Mouse (Mus musculus) ES-Bruce4 (cell line): ENCODE measurements around the gene H2afy2. TPM values are rescaled to one million over a fixed set of nuclear protein-coding genes. Genes with fewer than 3 reads are reported as not detected.

Experiments
- H3K27ac ChIP-seq: 2 replicates; pipeline ENCODE4 v1.5.1; 2012; ENCODE audit warnings: low read length, inconsistent platforms; ENCODE audit not compliant: insufficient read depth
- H3K27me3 ChIP-seq: 2 replicates; pipeline ENCODE4 v1.6.1; 2012; ENCODE audit warnings: mild to moderate bottlenecking, low read length, inconsistent platforms; ENCODE audit not compliant: control insufficient read depth, poor library complexity, insufficient read depth, severe bottlenecking
- H3K36me3 ChIP-seq: 2 replicates; pipeline ENCODE4 v1.6.1; 2012; ENCODE audit warnings: inconsistent platforms, mild to moderate bottlenecking, low read length, moderate library complexity; ENCODE audit not compliant: control insufficient read depth, poor library complexity, insufficient read depth, severe bottlenecking
- H3K4me1 ChIP-seq: one replicate; pipeline ENCODE4 v1.8.1; 2011; ENCODE audit warnings: low read length; ENCODE audit not compliant: control insufficient read depth, insufficient read depth
- H3K4me3 ChIP-seq: 2 replicates; pipeline ENCODE4 v1.5.1; 2011; ENCODE audit warnings: low read depth, mild to moderate bottlenecking, low read length
- H3K9ac ChIP-seq: 2 replicates; pipeline ENCODE4 v1.6.1; 2012; ENCODE audit warnings: low read depth, mild to moderate bottlenecking, inconsistent platforms; ENCODE audit not compliant: poor library complexity, severe bottlenecking
- H3K9me3 ChIP-seq: replicated peaks from 2 replicates; pipeline ENCODE4 v1.6.1; 2012; ENCODE audit warnings: mild to moderate bottlenecking, low read length, inconsistent platforms; ENCODE audit not compliant: control insufficient read depth, poor library complexity, insufficient read depth, severe bottlenecking
- CTCF ChIP-seq: IDR thresholded peaks from one replicate; pipeline ENCODE4 v1.8.1; 2011; ENCODE audit warnings: low read depth, low read length
- EP300 ChIP-seq: IDR thresholded peaks from 2 replicates; pipeline ENCODE4 v1.6.1; 2011; ENCODE audit warnings: low read depth, low read length; ENCODE audit not compliant: insufficient read depth
- POLR2A ChIP-seq: IDR thresholded peaks from one replicate; pipeline ENCODE4 v1.8.1; 2011; ENCODE audit warnings: low read length; ENCODE audit not compliant: insufficient read depth
- polyA plus RNA-seq: library from polyadenylated mRNA; stranded (reverse); fragments of >200 nt; gene quantifications from 2 replicates; pipeline ENCODE4 v1.2.4, GENCODE M21; 2011; ENCODE audit warnings: low read depth; ENCODE audit not compliant: missing spikeins, insufficient read depth, insufficient read length

The H2afy2 gene
- 16.8 and 21.6 TPM in 2 replicates for polyA plus RNA-seq

DNA sequence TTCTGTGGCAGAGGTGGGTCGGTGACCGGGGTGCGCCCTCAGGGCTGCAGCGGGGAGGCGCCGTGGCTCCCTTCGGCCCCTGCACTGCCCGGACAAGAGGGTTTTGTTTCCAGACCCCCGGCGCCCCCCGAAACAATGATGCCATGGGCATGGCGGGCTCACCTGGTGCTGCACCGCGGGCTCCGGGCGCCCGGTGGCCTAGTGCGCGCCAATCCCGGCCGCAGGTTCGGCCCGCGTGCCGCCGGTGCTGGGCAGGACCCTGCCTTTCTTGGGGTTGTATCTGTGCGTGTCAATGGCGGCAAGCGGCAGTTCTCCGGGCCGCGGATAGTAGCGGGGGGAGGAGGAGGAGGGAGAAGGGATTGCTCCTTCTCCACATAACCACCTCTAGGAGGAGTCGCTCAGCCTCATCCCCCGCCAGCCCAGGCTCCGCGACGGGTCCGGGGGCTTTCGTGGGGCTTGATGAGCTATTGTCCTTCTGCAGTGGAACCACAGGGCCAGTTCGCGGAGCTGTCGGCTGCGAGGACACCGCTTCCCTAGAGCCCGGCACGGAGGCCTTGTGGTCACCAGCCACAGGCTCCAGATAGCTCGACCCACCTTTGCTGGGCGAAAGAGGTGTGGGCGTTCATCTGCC lies at the start of gene H2afy2:
Gene H2afy2 (minus strand): TSS at position 527 of the 631 bp plus-strand sequence.
- TF ChIP-seq CTCF (peak; percentile 9), EP300 (no peak)
- Histone ChIP-seq H3K27ac (no peak within 1 kb of the TSS), H3K36me3 (no peaks in the 10 kb centered on the region), H3K4me1 (no peaks in the 10 kb centered on the region), H3K9me3 (no peaks in the 10 kb centered on the region), H3K27me3 (no peaks in the 10 kb centered on the region), H3K9ac (peak within 1 kb of the TSS; percentile 98), H3K4me3 (peak within 1 kb of the TSS; percentile 83)

GRCm38 (mm10) chr10:61832713-61833112 lies 48.8 kb upstream of the H2afy2 start:
- no peak overlapping the region for H3K27ac ChIP-seq
- H3K36me3 ChIP-seq, result no peaks in the 10 kb centered on the region
- H3K4me1 ChIP-seq, result peaks cover 8% of the 10 kb centered on the region
- no peaks in the 10 kb centered on the region for H3K27me3 ChIP-seq
- no peak overlapping the region for H3K4me3 ChIP-seq
- no peak overlapping the region for H3K9ac ChIP-seq
- no peaks in the 10 kb centered on the region for H3K9me3 ChIP-seq
- no peak for TF ChIP-seq EP300
- TF ChIP-seq CTCF, result no peak
- no peak for TF ChIP-seq POLR2A

DNA sequence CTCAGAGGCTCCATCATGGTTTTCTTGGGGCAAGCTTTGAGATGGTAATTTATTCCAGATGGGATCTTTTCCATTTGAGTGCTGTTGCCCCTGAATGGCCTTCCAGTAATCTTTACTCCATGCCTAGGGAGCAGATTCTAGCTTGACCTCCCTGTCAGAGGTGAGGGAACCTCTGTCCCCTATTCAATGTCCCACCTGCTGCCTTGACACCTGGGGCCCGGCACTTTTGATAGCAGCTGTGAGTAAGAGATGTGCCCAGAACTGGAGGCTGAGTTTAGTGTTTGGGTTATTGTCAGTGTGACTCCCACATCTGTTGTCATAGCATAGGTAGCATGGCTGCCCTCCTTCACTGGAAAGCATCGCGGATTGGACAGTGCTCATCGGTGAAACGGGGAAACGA lies 47.8 kb upstream of the H2afy2 start:
- peak; percentile 85 for TF ChIP-seq EP300
- TF ChIP-seq POLR2A, result no peak
- peak overlapping the region; percentile 1; the same call in 1 of the 2 replicates for H3K27ac ChIP-seq
- no peak overlapping the region for H3K9ac ChIP-seq
- H3K4me3 ChIP-seq, result no peak overlapping the region
- no peaks in the 10 kb centered on the region for H3K36me3 ChIP-seq
- peaks cover 11% of the 10 kb centered on the region for H3K4me1 ChIP-seq
- H3K27me3 ChIP-seq, result no peaks in the 10 kb centered on the region
- no peaks in the 10 kb centered on the region for H3K9me3 ChIP-seq

DNA sequence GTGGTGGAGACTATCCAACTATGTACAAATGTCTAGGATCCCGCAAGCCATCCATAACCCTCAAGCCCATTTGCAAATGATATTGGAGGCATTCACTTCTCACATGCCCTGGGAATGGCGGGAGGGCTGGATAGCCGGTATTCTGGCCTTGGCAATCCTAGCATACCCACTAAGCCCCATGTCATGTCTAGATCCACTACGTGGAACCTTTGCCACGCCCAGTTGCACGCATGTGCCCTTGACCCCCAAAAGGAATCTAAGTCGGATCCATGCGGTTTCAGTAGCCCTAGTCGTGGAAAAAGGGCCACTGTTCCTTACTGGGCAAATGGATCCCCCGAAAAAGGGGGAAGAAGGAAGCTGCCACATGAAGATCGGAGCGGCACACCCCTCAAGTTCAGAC lies 47.3 kb upstream of the H2afy2 start:
- H3K27me3 ChIP-seq, result no peaks in the 10 kb centered on the region
- H3K9me3 ChIP-seq, result no peaks in the 10 kb centered on the region
- no peak overlapping the region for H3K9ac ChIP-seq
- H3K4me3 ChIP-seq, result peak overlapping the region; percentile 42
- peak overlapping the region; percentile 13; the same call in 1 of the 2 replicates for H3K27ac ChIP-seq
- TF ChIP-seq POLR2A (no peak), EP300 (0 out of 2 replicates have a peak, but pooled peaks have one; percentile 16), CTCF (no peak)
- no peaks in the 10 kb centered on the region for H3K36me3 ChIP-seq
- peaks cover 11% of the 10 kb centered on the region for H3K4me1 ChIP-seq

GRCm38 (mm10) chr10:61830817-61831216 lies 46.9 kb upstream of the H2afy2 start:
- Histone ChIP-seq H3K4me3 (peak overlapping the region; percentile 42), H3K27me3 (no peaks in the 10 kb centered on the region), H3K9me3 (no peaks in the 10 kb centered on the region), H3K9ac (no peak overlapping the region), H3K27ac (0 out of 2 replicates have a peak overlapping the region, but pooled peaks have one; percentile 13), H3K36me3 (no peaks in the 10 kb centered on the region), H3K4me1 (peaks cover 11% of the 10 kb centered on the region)
- TF ChIP-seq CTCF (no peak), POLR2A (no peak), EP300 (no peak)

DNA sequence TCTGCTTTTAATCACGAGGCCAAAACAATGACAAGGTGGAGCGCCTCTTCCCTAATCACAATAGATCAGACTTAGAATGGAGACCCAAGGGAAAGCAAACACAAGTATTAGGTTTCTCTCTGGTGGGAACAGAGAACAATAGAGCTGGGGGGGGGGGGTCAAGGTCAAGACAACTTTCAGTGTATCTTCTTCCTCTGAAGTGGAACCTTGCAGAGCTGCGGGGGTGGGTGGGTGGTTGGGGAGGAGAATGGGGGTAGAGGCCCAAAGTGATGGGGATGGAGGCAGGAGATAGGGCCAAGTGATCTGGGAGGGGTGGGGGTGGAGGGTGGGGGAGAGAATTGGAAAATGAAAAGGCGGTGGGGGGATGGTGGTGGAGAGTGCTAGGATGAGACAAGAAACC lies 45.1 kb upstream of the H2afy2 start:
- no peaks in the 10 kb centered on the region for H3K36me3 ChIP-seq
- H3K27ac ChIP-seq, result no peak overlapping the region
- no peak overlapping the region for H3K9ac ChIP-seq
- no peak overlapping the region for H3K4me3 ChIP-seq
- H3K9me3 ChIP-seq, result no peaks in the 10 kb centered on the region
- H3K4me1 ChIP-seq, result peaks cover 11% of the 10 kb centered on the region
- TF ChIP-seq CTCF (no peak), EP300 (peak; percentile 46)
- no peaks in the 10 kb centered on the region for H3K27me3 ChIP-seq
